Mouse (Mus musculus): ENCODE results near the gene Cldn13.

DNA sequence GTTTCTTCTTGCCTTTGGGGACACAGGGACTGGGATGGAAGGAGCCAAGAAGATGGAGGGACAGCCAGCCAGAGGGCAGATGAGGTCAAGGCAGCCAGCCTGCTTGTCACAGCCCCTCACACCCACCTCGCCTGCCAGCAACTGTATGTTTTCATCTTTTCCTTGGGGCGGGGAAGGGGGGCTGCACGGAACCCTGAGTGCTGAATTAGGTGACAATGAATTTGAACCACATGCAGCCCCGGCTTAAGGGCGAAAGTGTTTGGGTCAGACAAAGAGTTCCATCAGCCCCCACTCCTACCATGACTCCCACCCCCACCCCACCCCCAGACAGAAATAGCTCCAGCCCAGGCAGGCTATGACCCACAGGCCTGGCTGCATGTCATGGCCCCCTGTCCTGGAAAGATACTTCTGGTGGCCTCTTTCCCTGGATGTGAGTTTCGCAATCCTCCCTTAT, 24.7 kb downstream of the Cldn13 start:
- TF ChIP-seq POLR2A (IDR thresholded peaks at IDR 0.05; ENCODE audit: control insufficient read depth, low read depth, low read length) (no peak), CTCF (IDR thresholded peaks at IDR 0.05; ENCODE audit: control insufficient read depth, insufficient read depth, insufficient replicate concordance, low read depth, low read length) (no peak)
